Mouse (Mus musculus) lung, embryonic 16.5 days (tissue): ENCODE data around the gene Wdfy3. TPM values are rescaled to one million over a fixed set of nuclear protein-coding genes. Genes with fewer than 3 reads are reported as not detected.

Experiments
- ATAC-seq: fragments of 200-750 bp; cut with Nextera tagmentation; 2 replicates; pipeline ENCODE4 v1.8.0; 2017; ENCODE audit warnings: low read depth, mild to moderate bottlenecking, moderate library complexity
- H3K27ac ChIP-seq: fragments of 300-500 bp; sonication (generic); 2 replicates; pipeline ENCODE4 v1.5.1; 2014; ENCODE audit warnings: mild to moderate bottlenecking, control low read depth, low read length
- H3K27me3 ChIP-seq: fragments of 300-500 bp; sonication (generic); 2 replicates; pipeline ENCODE4 v1.6.1; 2014; ENCODE audit warnings: low read depth, low read length, mixed read lengths; ENCODE audit not compliant: control insufficient read depth, insufficient read depth
- H3K36me3 ChIP-seq: fragments of 300-500 bp; sonication (generic); 2 replicates; pipeline ENCODE4 v1.6.1; 2014; ENCODE audit warnings: low read length; ENCODE audit not compliant: control insufficient read depth, insufficient read depth
- H3K4me1 ChIP-seq: fragments of 300-500 bp; sonication (generic); replicated peaks from 2 replicates; pipeline ENCODE4 v1.6.1; 2014; ENCODE audit warnings: low read length, mixed read lengths; ENCODE audit not compliant: control insufficient read depth, insufficient read depth
- H3K4me2 ChIP-seq: fragments of 300-500 bp; sonication (generic); 2 replicates; pipeline ENCODE4 v1.6.1; 2014; ENCODE audit warnings: low read depth, low read length, control low read depth
- H3K4me3 ChIP-seq: fragments of 300-500 bp; sonication (generic); 2 replicates; pipeline ENCODE4 v1.5.1; 2014; ENCODE audit warnings: mild to moderate bottlenecking, low read length, control low read depth
- H3K9ac ChIP-seq: fragments of 300-500 bp; sonication (generic); 2 replicates; pipeline ENCODE4 v1.6.1; 2014; ENCODE audit warnings: low read length, control low read depth
- H3K9me3 ChIP-seq: fragments of 300-500 bp; sonication (generic); 2 replicates; pipeline ENCODE4 v1.6.1; 2016; ENCODE audit warnings: low read length; ENCODE audit not compliant: control insufficient read depth
- WGBS: fragments of 180-500 bp; shearing (Covaris S2); extraction: QIAGEN DNeasy Blood & Tissue Kit; methylation state at CpG from one replicate; pipeline ENCODE4 v1.1.7; 2014; 5-methylcytosine and 5-hydroxymethylcytosine counted together
- polyA plus RNA-seq: library from polyadenylated mRNA; unstranded; fragments of >200 nt; fragmentation: Nextera tagmentation; extraction: Ambion mirVana; gene quantifications from 2 replicates; pipeline ENCODE4 v1.2.1, GENCODE M21; 2015

Gene Wdfy3
- polyA plus RNA-seq, 1 experiment from 2014 or later = 12.6 TPM

- H3K9ac ChIP-seq = no peak overlapping the region
- no peak overlapping the region for H3K4me3 ChIP-seq
- no peaks in the 10 kb centered on the region for H3K27me3 ChIP-seq
- no peak for ATAC-seq
- WGBS = 90% methylated on average over 7 of the region's 7 CpGs
- peaks cover 29% of the 10 kb centered on the region for H3K36me3 ChIP-seq
- no peak overlapping the region for H3K27ac ChIP-seq
- H3K4me1 ChIP-seq = no peaks in the 10 kb centered on the region
- H3K4me2 ChIP-seq = no peak overlapping the region
- no peaks in the 10 kb centered on the region for H3K9me3 ChIP-seq
These were observed 121.1 kb downstream of the Wdfy3 start for GRCm38 (mm10) chr5:101948641-101949040.

- H3K27me3 ChIP-seq = no peaks in the 10 kb centered on the region
- 90% methylated on average over 5 of the region's 5 CpGs for WGBS
- no peak for ATAC-seq
These were observed 124.0 kb downstream of the Wdfy3 start for GRCm38 (mm10) chr5:101945731-101946130.

GRCm38 (mm10) chr5:101937909-101938596, 131.7 kb downstream of the Wdfy3 start:
- ATAC-seq = peak; percentile 46
- Histone ChIP-seq H3K27ac (peak overlapping the region; percentile 49), H3K4me3 (no peak overlapping the region), H3K9me3 (no peaks in the 10 kb centered on the region), H3K4me1 (peaks cover 20% of the 10 kb centered on the region), H3K36me3 (peaks cover 29% of the 10 kb centered on the region), H3K27me3 (no peaks in the 10 kb centered on the region), H3K9ac (no peak overlapping the region), H3K4me2 (no peak overlapping the region)
- 63% methylated on average over 13 of the region's 13 CpGs for WGBS

More at GRCm38 (mm10) chr5:101945731-101946130, 124.0 kb downstream of the Wdfy3 start:
- Histone ChIP-seq H3K4me2 (no peak overlapping the region), H3K9ac (no peak overlapping the region), H3K36me3 (peaks cover 52% of the 10 kb centered on the region), H3K27ac (no peak overlapping the region), H3K9me3 (no peaks in the 10 kb centered on the region), H3K4me1 (no peaks in the 10 kb centered on the region), H3K4me3 (no peak overlapping the region)

- H3K27me3 ChIP-seq = no peaks in the 10 kb centered on the region
- no peak overlapping the region for H3K9ac ChIP-seq
- WGBS = 30% methylated on average over 21 of the region's 21 CpGs
- peaks cover 23% of the 10 kb centered on the region for H3K36me3 ChIP-seq
- no peak overlapping the region for H3K4me2 ChIP-seq
- peak overlapping the region; percentile 49; the same call in 1 of the 2 replicates for H3K27ac ChIP-seq
- H3K4me3 ChIP-seq = no peak overlapping the region
- H3K4me1 ChIP-seq = peaks cover 20% of the 10 kb centered on the region
- peak; percentile 81 for ATAC-seq
- no peaks in the 10 kb centered on the region for H3K9me3 ChIP-seq
These were observed 132.4 kb downstream of the Wdfy3 start for GRCm38 (mm10) chr5:101937362-101937761.

- Histone ChIP-seq H3K9me3 (no peaks in the 10 kb centered on the region), H3K27me3 (no peaks in the 10 kb centered on the region), H3K27ac (peak overlapping the region; percentile 22; the same call in 1 of the 2 replicates), H3K9ac (no peak overlapping the region), H3K4me3 (no peak overlapping the region), H3K4me2 (no peak overlapping the region), H3K36me3 (peaks cover 12% of the 10 kb centered on the region), H3K4me1 (peaks cover 20% of the 10 kb centered on the region)
- ATAC-seq = peak; percentile 44
- WGBS = 49% methylated on average over 16 of the region's 16 CpGs
These were observed 133.8 kb downstream of the Wdfy3 start for GRCm38 (mm10) chr5:101935893-101936292.

- H3K9ac ChIP-seq = no peak overlapping the region
- H3K4me1 ChIP-seq = peaks cover 20% of the 10 kb centered on the region
- 74% methylated on average over 7 of the region's 7 CpGs for WGBS
- peaks cover 16% of the 10 kb centered on the region for H3K36me3 ChIP-seq
- H3K27me3 ChIP-seq = no peaks in the 10 kb centered on the region
- no peaks in the 10 kb centered on the region for H3K9me3 ChIP-seq
- no peak overlapping the region for H3K27ac ChIP-seq
- H3K4me2 ChIP-seq = no peak overlapping the region
- no peak for ATAC-seq
- H3K4me3 ChIP-seq = no peak overlapping the region
These were observed 135.1 kb downstream of the Wdfy3 start for GRCm38 (mm10) chr5:101934629-101935028.

GRCm38 (mm10) chr5:101932971-101933810, 136.5 kb downstream of the Wdfy3 start:
- ATAC-seq = peak; percentile 72
- Histone ChIP-seq H3K4me3 (no peak overlapping the region), H3K4me2 (no peak overlapping the region), H3K9me3 (no peaks in the 10 kb centered on the region), H3K4me1 (peaks cover 19% of the 10 kb centered on the region), H3K9ac (no peak overlapping the region), H3K36me3 (peaks cover 23% of the 10 kb centered on the region), H3K27me3 (no peaks in the 10 kb centered on the region), H3K27ac (peak overlapping the region; percentile 72)
- WGBS = 67% methylated on average over 15 of the region's 15 CpGs

- WGBS = 65% methylated on average over 4 of the region's 4 CpGs
- H3K4me3 ChIP-seq = no peak overlapping the region
- H3K36me3 ChIP-seq = peaks cover 23% of the 10 kb centered on the region
- H3K4me2 ChIP-seq = no peak overlapping the region
- H3K27ac ChIP-seq = no peak overlapping the region
- no peak for ATAC-seq
- H3K4me1 ChIP-seq = peaks cover 7% of the 10 kb centered on the region
- no peaks in the 10 kb centered on the region for H3K9me3 ChIP-seq
- no peaks in the 10 kb centered on the region for H3K27me3 ChIP-seq
- no peak overlapping the region for H3K9ac ChIP-seq
These were observed 137.7 kb downstream of the Wdfy3 start for GRCm38 (mm10) chr5:101931997-101932396.

GRCm38 (mm10) chr5:101926311-101926710, 143.4 kb downstream of the Wdfy3 start:
- Histone ChIP-seq H3K4me3 (no peak overlapping the region), H3K36me3 (peaks cover 33% of the 10 kb centered on the region), H3K4me1 (no peaks in the 10 kb centered on the region), H3K9me3 (no peaks in the 10 kb centered on the region), H3K27me3 (no peaks in the 10 kb centered on the region), H3K27ac (no peak overlapping the region), H3K9ac (no peak overlapping the region), H3K4me2 (no peak overlapping the region)
- WGBS = 94% methylated on average over 8 of the region's 8 CpGs
- no peak for ATAC-seq
